Mouse (Mus musculus): ENCODE measurements around the gene Ccpg1. TPM values are rescaled to one million over a fixed set of nuclear protein-coding genes. Genes with fewer than 3 reads are reported as not detected.

The Ccpg1 gene
- total RNA-seq, 2 experiments from 2014 or later: 83.8 to 85.7 TPM

GRCm38 (mm10) chr9:73039222-73039945 is 54.2 kb downstream of the Ccpg1 start:
- peak; percentile 92 to 95 for DNase-seq (ENCODE audit: extremely low spot score in 1 of 2, low spot score in 2 of 2)
- intact Hi-C loops (cut with DNase I): loop anchor here (5.0 kb wide), 1 partner anchor 52 kb away; the partner anchor contains the start of genes Ccpg1 and Ccpg1os

- DNase-seq (ENCODE audit: extremely low spot score in 1 of 2, low spot score in 2 of 2): no peak
- intact Hi-C loops (cut with DNase I): no loop called here
Measured at GRCm38 (mm10) chr9:73040080-73040479, 54.9 kb downstream of the Ccpg1 start, which contains the start of gene Pigb. Gene Pigb, minus strand, starts transcription at chr9:73040378.

GRCm38 (mm10) chr9:73044146-73045079 is 59.2 kb downstream of the Ccpg1 start, which contains the start of gene Rab27a:
Gene Rab27a, plus strand, starts transcription at chr9:73044854.
- intact Hi-C loops (cut with DNase I): loop anchor here (1.0 kb wide), 1 partner anchor 47 kb away; no protein-coding TSS in a partner anchor
- peak; percentile 75 to 87 for DNase-seq (ENCODE audit: extremely low spot score in 1 of 2, low spot score in 2 of 2)

- no peak for DNase-seq (ENCODE audit: extremely low spot score in 1 of 2, low spot score in 2 of 2)
Measured at GRCm38 (mm10) chr9:73045204-73045603, 60.0 kb downstream of the Ccpg1 start.

GRCm38 (mm10) chr9:73045711-73046110 is 60.5 kb downstream of the Ccpg1 start:
- intact Hi-C loops (cut with DNase I): no loop called here
- DNase-seq (ENCODE audit: extremely low spot score in 1 of 2, low spot score in 2 of 2): no peak

More at GRCm38 (mm10) chr9:73045204-73045603, 60.0 kb downstream of the Ccpg1 start:
- intact Hi-C loops (cut with DNase I): no loop called here

- intact Hi-C loops (cut with DNase I): no loop called here
- DNase-seq (ENCODE audit: extremely low spot score in 1 of 2, low spot score in 2 of 2): no peak
Measured at GRCm38 (mm10) chr9:73047906-73048305, 62.7 kb downstream of the Ccpg1 start.

GRCm38 (mm10) chr9:73048927-73049326 is 63.7 kb downstream of the Ccpg1 start:
- intact Hi-C loops (cut with DNase I): no loop called here
- DNase-seq (ENCODE audit: extremely low spot score in 1 of 2, low spot score in 2 of 2): no peak

- DNase-seq (ENCODE audit: extremely low spot score in 1 of 2, low spot score in 2 of 2): no peak
- intact Hi-C loops (cut with DNase I): no loop called here
Measured at GRCm38 (mm10) chr9:73049833-73050232, 64.6 kb downstream of the Ccpg1 start.

- intact Hi-C loops (cut with DNase I): no loop called here
- DNase-seq (ENCODE audit: extremely low spot score in 1 of 2, low spot score in 2 of 2): no peak
Measured at GRCm38 (mm10) chr9:73050606-73051005, 65.4 kb downstream of the Ccpg1 start.

- DNase-seq (ENCODE audit: extremely low spot score in 1 of 2, low spot score in 2 of 2): no peak
- intact Hi-C loops (cut with DNase I): no loop called here
Measured at GRCm38 (mm10) chr9:73055441-73055911, 70.2 kb downstream of the Ccpg1 start.

GRCm38 (mm10) chr9:73059224-73059623 is 74.0 kb downstream of the Ccpg1 start:
- intact Hi-C loops (cut with DNase I): no loop called here
- no peak for DNase-seq (ENCODE audit: extremely low spot score in 1 of 2, low spot score in 2 of 2)

- DNase-seq (ENCODE audit: extremely low spot score in 1 of 2, low spot score in 2 of 2): no peak
- intact Hi-C loops (cut with DNase I): no loop called here
Measured at GRCm38 (mm10) chr9:73063621-73064290, 78.5 kb downstream of the Ccpg1 start.

Small RNA genes within 50 kb of the gene (microRNA-seq; reads per million reads assigned to microRNA genes)
- gene Gm27353: not detected

Other genes with a start within 250 kb of the Ccpg1 start
- gene Prtg, start 178.6 kb upstream of the Ccpg1 start, total RNA-seq (2021): under 1 TPM; 0.63 to 0.66 TPM
- gene Pygo1, start 59.8 kb upstream of the Ccpg1 start, total RNA-seq (2021): 10 to 100 TPM; 13.9 to 14.1 TPM
- 1 to 10 TPM; 2.0 TPM for gene Dyx1c1, start 26.6 kb upstream of the Ccpg1 start, total RNA-seq (2021)
- not detected for gene Gm44503, start 26.6 kb upstream of the Ccpg1 start, total RNA-seq (2021)
- gene Ccpg1os, start within 50 bp of the Ccpg1 start, total RNA-seq (2021): 1 to 10 TPM; 5.2 to 7.6 TPM
- 10 to 100 TPM; 15.0 to 16.6 TPM for gene Pigb, start 54.9 kb downstream of the Ccpg1 start, total RNA-seq (2021)
- 1 to 10 TPM; 5.5 to 7.1 TPM for gene Rab27a, start 59.4 kb downstream of the Ccpg1 start, total RNA-seq (2021)
- 1 to 10 TPM in 1 of 2 experiments, under 1 TPM in 1; 0.81 to 1.4 TPM for gene Khdc3, start 116.4 kb downstream of the Ccpg1 start, total RNA-seq (2021)
- gene Gm20509, start 117.0 kb downstream of the Ccpg1 start, total RNA-seq (2021): not detected
- gene Rsl24d1, start 128.0 kb downstream of the Ccpg1 start, total RNA-seq (2021): 10 to 100 TPM; 58.4 to 59.7 TPM